Mouse (Mus musculus) kidney, embryonic 14.5 days (tissue): ENCODE measurements around the gene Apobec2. TPM values are rescaled to one million over a fixed set of nuclear protein-coding genes. Genes with fewer than 3 reads are reported as not detected.

Source experiments
- ATAC-seq: fragments of 200-750 bp; cut with Nextera tagmentation; 2 replicates; pipeline ENCODE4 v1.8.0; 2017; ENCODE audit warnings: moderate number of reproducible peaks, mild to moderate bottlenecking, moderate TSS enrichment, moderate library complexity; ENCODE audit not compliant: low FRiP score, low TSS enrichment
- H3K27ac ChIP-seq: fragments of 300-500 bp; sonication (generic); 2 replicates; pipeline ENCODE4 v1.5.1; 2014; ENCODE audit warnings: low read depth, mild to moderate bottlenecking, low read length, moderate library complexity, mixed read lengths
- H3K27me3 ChIP-seq: fragments of 300-500 bp; sonication (generic); 2 replicates; pipeline ENCODE4 v1.6.1; 2014; ENCODE audit warnings: mild to moderate bottlenecking, low read length; ENCODE audit not compliant: control insufficient read depth, insufficient read depth
- H3K36me3 ChIP-seq: fragments of 300-500 bp; sonication (generic); 2 replicates; pipeline ENCODE4 v1.6.1; 2014; ENCODE audit warnings: low read length, mixed read lengths; ENCODE audit not compliant: control insufficient read depth, insufficient read depth
- H3K4me1 ChIP-seq: fragments of 300-500 bp; sonication (generic); 2 replicates; pipeline ENCODE4 v1.6.1; 2014; ENCODE audit warnings: low read length, mixed read lengths; ENCODE audit not compliant: control insufficient read depth, insufficient read depth
- H3K4me2 ChIP-seq: fragments of 300-500 bp; sonication (generic); replicated peaks from 2 replicates; pipeline ENCODE4 v1.6.1; 2014; ENCODE audit warnings: low read depth, mild to moderate bottlenecking, low read length
- H3K4me3 ChIP-seq: fragments of 300-500 bp; sonication (generic); 2 replicates; pipeline ENCODE4 v1.5.1; 2014; ENCODE audit warnings: mild to moderate bottlenecking, low read length
- H3K9ac ChIP-seq: fragments of 300-500 bp; sonication (generic); 2 replicates; pipeline ENCODE4 v1.6.1; 2014; ENCODE audit warnings: low read depth, mild to moderate bottlenecking, low read length, moderate library complexity
- H3K9me3 ChIP-seq: fragments of 300-500 bp; sonication (generic); 2 replicates; pipeline ENCODE4 v1.6.1; 2016; ENCODE audit warnings: low read length; ENCODE audit not compliant: control insufficient read depth
- WGBS: fragments of 180-500 bp; shearing (Covaris S2); extraction: QIAGEN DNeasy Blood & Tissue Kit; methylation state at CpG from one replicate; pipeline ENCODE4 v1.1.7; 2014; 5-methylcytosine and 5-hydroxymethylcytosine counted together
- polyA plus RNA-seq: library from polyadenylated mRNA; unstranded; fragments of >200 nt; fragmentation: Nextera tagmentation; extraction: Ambion mirVana; gene quantifications from 2 replicates; pipeline ENCODE4 v1.2.1, GENCODE M21; 2014

Apobec2 gene
- polyA plus RNA-seq, 1 experiment from 2014 or later = 0.69 TPM

GRCm38 (mm10) chr17:48388666-48389065, 44.1 kb downstream of the Apobec2 start:
- Histone ChIP-seq H3K27ac (no peak overlapping the region), H3K9me3 (no peaks in the 10 kb centered on the region), H3K4me2 (no peak overlapping the region), H3K4me1 (no peaks in the 10 kb centered on the region), H3K27me3 (no peaks in the 10 kb centered on the region), H3K9ac (no peak overlapping the region), H3K36me3 (peaks cover 76% of the 10 kb centered on the region), H3K4me3 (no peak overlapping the region)
- ATAC-seq = no peak
- 88% methylated on average over 2 of the region's 2 CpGs for WGBS

DNA sequence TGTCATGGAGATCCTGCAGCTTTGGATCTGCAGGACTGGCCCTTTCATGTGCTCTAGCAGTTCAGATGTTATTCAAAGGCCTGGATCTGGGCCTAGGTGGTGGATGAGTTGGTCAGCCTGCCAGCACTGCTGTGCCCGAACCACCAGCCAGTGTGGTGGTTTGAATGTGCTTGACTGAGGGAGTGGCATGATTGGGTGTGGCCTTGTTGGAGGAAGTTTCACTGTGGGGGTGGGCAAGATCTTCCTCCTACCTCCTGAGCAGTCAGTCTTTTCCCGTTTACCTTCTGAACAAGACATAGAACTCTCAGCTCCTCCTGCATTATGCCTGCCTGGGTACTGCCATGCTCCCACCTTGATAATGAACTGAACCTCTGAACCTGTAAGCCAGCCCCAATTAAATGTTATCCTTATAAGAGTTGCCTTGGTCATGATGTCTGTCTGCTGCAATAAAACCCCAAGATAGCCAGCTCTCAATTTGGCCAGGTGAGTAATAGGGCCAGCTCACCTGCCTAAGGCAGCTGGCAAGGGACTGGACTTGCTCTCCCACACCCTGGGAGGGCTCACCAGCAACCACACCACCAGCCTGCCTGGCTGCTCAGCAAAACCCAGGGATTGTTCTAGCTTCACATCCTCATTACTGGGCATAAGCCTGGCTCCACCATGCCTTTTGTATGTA, 46.8 kb downstream of the Apobec2 start:
- no peak overlapping the region for H3K4me2 ChIP-seq
- 76% methylated on average over 2 of the region's 2 CpGs for WGBS
- no peaks in the 10 kb centered on the region for H3K27me3 ChIP-seq
- no peak overlapping the region for H3K27ac ChIP-seq
- no peak overlapping the region for H3K9ac ChIP-seq
- H3K4me1 ChIP-seq = no peaks in the 10 kb centered on the region
- peaks cover 49% of the 10 kb centered on the region for H3K36me3 ChIP-seq
- H3K9me3 ChIP-seq = no peaks in the 10 kb centered on the region
- no peak overlapping the region for H3K4me3 ChIP-seq
- ATAC-seq = no peak

DNA sequence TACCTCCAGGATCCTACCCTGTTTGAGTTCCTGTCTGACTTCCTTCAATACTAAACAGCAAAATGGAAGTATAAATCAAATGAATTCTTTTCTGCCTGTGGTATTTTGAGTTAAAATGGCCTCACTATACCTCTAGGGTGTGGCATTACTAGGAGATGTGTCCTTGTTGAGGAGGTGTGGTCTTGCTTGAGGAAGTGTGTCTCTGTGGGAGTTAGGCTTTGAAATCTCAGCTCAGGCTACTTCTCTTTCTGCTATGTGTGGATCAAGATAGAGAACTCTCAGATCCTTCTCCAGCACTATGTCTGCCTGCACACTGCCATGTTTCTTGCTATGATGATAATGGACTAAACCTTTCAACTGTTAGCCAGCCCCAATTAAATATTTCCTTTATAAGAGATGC, 53.7 kb downstream of the Apobec2 start:
- Histone ChIP-seq H3K4me2 (no peak overlapping the region), H3K4me3 (no peak overlapping the region), H3K4me1 (no peaks in the 10 kb centered on the region), H3K27ac (no peak overlapping the region), H3K27me3 (no peaks in the 10 kb centered on the region), H3K9ac (no peak overlapping the region), H3K9me3 (no peaks in the 10 kb centered on the region), H3K36me3 (no peaks in the 10 kb centered on the region)
- ATAC-seq = no peak

GRCm38 (mm10) chr17:48376102-48376501, 56.6 kb downstream of the Apobec2 start:
- H3K4me2 ChIP-seq = no peak overlapping the region
- no peaks in the 10 kb centered on the region for H3K27me3 ChIP-seq
- H3K27ac ChIP-seq = no peak overlapping the region
- no peak for ATAC-seq
- no peaks in the 10 kb centered on the region for H3K4me1 ChIP-seq
- WGBS = 81% methylated on average over 1 of the region's 1 CpGs
- H3K9ac ChIP-seq = no peak overlapping the region
- no peak overlapping the region for H3K4me3 ChIP-seq
- no peaks in the 10 kb centered on the region for H3K36me3 ChIP-seq
- no peaks in the 10 kb centered on the region for H3K9me3 ChIP-seq

DNA sequence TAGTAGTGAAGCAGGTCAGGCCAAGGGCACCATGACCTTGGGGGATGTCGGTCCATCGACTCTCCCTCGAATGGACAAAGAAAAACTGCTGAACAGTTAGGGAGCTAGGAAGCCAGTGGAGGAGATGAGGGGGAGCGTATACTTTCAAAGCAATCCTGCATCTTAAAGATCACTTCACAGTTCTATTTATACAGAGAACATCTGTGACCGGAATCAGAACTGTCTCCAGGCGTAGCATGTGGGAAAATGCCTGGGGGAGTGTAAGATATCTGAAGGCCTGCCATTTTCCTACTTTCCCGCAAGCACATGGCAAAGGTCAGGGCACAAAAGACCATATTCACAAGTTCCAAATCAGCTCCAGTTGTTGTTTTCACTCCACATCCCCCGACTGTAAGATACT, 59.7 kb downstream of the Apobec2 start:
- H3K27ac ChIP-seq = no peak overlapping the region
- H3K4me1 ChIP-seq = no peaks in the 10 kb centered on the region
- no peak overlapping the region for H3K4me3 ChIP-seq
- 68% methylated on average over 8 of the region's 8 CpGs for WGBS
- H3K27me3 ChIP-seq = no peaks in the 10 kb centered on the region
- H3K36me3 ChIP-seq = no peaks in the 10 kb centered on the region
- ATAC-seq = no peak
- no peaks in the 10 kb centered on the region for H3K9me3 ChIP-seq
- H3K4me2 ChIP-seq = no peak overlapping the region
- no peak overlapping the region for H3K9ac ChIP-seq

- no peak for ATAC-seq
- H3K4me3 ChIP-seq = no peak overlapping the region
Measured at GRCm38 (mm10) chr17:48371621-48372020, 61.1 kb downstream of the Apobec2 start.

More at GRCm38 (mm10) chr17:48371621-48372020, 61.1 kb downstream of the Apobec2 start:
- Histone ChIP-seq H3K27ac (no peak overlapping the region), H3K9me3 (no peaks in the 10 kb centered on the region), H3K4me2 (no peak overlapping the region), H3K27me3 (no peaks in the 10 kb centered on the region), H3K4me1 (no peaks in the 10 kb centered on the region), H3K9ac (no peak overlapping the region), H3K36me3 (no peaks in the 10 kb centered on the region)

Other genes starting within 250 kb of the Apobec2 start
- gene Trem1, start 200.2 kb downstream of the Apobec2 start, polyA plus RNA-seq = not detected in 2 replicates
- gene Trem3, start 185.2 kb downstream of the Apobec2 start, polyA plus RNA-seq = not detected in 2 replicates
- 0.19 and 0.43 TPM in 2 replicates for gene Treml4, start 168.6 kb downstream of the Apobec2 start, polyA plus RNA-seq
- 0.16 TPM in 1 of 2 replicates, not detected in the other for gene Treml2, start 133.4 kb downstream of the Apobec2 start, polyA plus RNA-seq
- 0.10 and 0.49 TPM in 2 replicates for gene B430306N03Rik, start 116.8 kb downstream of the Apobec2 start, polyA plus RNA-seq
- 2.0 and 2.8 TPM in 2 replicates for gene Trem2, start 86.5 kb downstream of the Apobec2 start, polyA plus RNA-seq
- 0.67 and 0.76 TPM in 2 replicates for gene Treml1, start 73.0 kb downstream of the Apobec2 start, polyA plus RNA-seq
- gene Nfya, start 23.0 kb downstream of the Apobec2 start, polyA plus RNA-seq = 16.4 and 26.7 TPM in 2 replicates
- 82.5 and 101 TPM in 2 replicates for gene Oard1, start 22.9 kb downstream of the Apobec2 start, polyA plus RNA-seq
- 1.9 TPM in 2 replicates for gene Tspo2, start 18.6 kb upstream of the Apobec2 start, polyA plus RNA-seq
- 3.5 and 4.7 TPM in 2 replicates for gene Unc5cl, start 22.0 kb upstream of the Apobec2 start, polyA plus RNA-seq